Mouse (Mus musculus): ENCODE data around the gene Podxl. TPM values are rescaled to one million over a fixed set of nuclear protein-coding genes. Genes with fewer than 3 reads are reported as not detected.
A peak's percentile ranks its signal among the peaks of the same experiment; 100 is the strongest.

Podxl gene
- total RNA-seq, 2 experiments from 2014 or later: 13.1 to 16.6 TPM

- no peak for DNase-seq (ENCODE audit: low spot score in 2 of 2)
Observed at GRCm38 (mm10) chr6:31524647-31525046, 39.1 kb downstream of the Podxl start.

GRCm38 (mm10) chr6:31524121-31524520 lies 39.7 kb downstream of the Podxl start:
- DNase-seq (ENCODE audit: low spot score in 2 of 2): no peak

GRCm38 (mm10) chr6:31523657-31524056 lies 40.1 kb downstream of the Podxl start:
- no peak for DNase-seq (ENCODE audit: low spot score in 2 of 2)

DNA sequence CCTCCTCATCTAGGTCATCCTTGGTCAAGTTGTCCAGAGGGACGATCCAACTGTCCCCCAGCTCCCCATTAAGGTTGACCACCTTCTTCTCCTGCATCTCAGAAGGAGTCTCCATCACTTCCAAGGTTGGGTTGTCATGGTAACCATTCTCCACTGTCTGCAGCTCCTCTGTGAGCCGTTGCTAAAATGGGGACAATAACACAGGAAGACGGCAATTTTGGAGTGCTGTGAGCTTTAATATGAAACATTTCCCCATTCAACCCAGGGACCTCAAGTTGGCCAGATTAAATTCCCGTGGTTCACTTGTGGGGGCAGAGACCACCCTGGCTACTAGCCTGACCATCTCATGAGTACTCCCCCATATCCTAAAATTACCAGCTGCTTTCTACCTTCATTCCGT lies 40.7 kb downstream of the Podxl start:
- DNase-seq (ENCODE audit: low spot score in 2 of 2): peak; percentile 24 to 57

- no peak for DNase-seq (ENCODE audit: low spot score in 2 of 2)
Observed at GRCm38 (mm10) chr6:31522478-31522877, 41.3 kb downstream of the Podxl start.

DNA sequence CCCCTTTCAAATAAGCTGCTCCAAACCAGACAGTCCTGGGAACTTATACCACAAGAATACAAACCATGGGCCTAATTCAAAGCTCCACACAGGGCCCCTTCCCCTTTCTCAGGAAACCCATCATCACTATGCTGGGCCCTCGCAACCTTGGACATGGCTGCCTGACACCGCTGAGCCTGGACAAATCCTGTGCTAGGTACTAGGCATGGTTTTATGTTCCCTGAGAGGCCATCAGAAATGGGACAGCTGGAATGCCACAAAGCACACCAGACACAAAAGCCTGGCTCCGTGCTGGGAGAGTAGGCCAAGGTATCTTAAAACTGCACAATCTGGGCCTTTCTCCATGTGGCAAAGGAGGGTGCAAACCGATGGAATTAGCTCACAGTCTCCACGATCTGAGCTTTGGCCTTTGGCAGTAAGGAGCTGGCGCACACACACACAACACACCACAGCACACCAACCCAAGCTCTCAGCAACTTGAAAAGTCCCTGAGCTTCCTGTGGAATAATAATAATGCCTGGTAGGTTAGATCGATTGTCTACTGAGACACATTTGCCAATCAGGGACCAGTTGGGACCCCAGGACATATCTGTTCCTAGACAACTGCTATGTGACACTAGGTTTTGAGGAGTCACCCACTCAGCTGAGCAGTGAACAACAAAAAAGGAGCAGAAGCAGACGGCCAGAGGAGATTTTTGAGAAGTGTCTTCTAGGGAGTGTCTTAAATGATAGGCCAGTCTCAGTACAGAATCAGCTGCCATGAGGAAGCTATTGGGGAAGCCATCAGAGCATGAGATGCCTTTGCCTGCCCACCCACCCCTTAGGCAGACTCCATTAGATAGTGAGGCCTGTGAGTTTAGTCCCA lies 42.1 kb downstream of the Podxl start:
- DNase-seq (ENCODE audit: low spot score in 2 of 2): no peak

- no peak for DNase-seq (ENCODE audit: low spot score in 2 of 2)
Observed at GRCm38 (mm10) chr6:31520486-31521215, 43.1 kb downstream of the Podxl start.

DNA sequence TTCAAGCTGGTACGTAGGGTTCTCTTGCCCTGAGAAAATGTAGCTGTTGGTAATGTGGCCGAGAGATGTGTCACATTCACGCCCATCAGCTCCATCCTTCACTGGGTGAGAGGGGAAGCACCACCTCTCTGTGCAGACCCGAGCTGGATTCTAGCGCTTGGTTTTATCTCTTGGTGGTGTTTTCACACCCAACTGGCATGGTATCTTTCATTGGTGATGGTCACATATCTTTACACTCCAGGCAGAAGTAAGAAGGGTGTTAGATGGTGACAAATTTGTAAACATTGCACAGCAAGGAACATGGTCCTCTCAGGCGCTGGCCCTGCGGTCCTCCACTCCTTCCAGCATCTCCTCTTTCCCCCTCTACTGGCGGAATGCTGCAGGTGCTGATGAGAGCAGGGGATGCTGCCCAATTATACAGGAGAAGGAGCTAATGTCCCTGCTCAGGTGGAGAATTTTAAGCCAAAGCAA lies 44.7 kb downstream of the Podxl start:
- no peak for DNase-seq (ENCODE audit: low spot score in 2 of 2)

- DNase-seq (ENCODE audit: low spot score in 2 of 2): no peak
Observed at GRCm38 (mm10) chr6:31518338-31518698, 45.5 kb downstream of the Podxl start.

DNA sequence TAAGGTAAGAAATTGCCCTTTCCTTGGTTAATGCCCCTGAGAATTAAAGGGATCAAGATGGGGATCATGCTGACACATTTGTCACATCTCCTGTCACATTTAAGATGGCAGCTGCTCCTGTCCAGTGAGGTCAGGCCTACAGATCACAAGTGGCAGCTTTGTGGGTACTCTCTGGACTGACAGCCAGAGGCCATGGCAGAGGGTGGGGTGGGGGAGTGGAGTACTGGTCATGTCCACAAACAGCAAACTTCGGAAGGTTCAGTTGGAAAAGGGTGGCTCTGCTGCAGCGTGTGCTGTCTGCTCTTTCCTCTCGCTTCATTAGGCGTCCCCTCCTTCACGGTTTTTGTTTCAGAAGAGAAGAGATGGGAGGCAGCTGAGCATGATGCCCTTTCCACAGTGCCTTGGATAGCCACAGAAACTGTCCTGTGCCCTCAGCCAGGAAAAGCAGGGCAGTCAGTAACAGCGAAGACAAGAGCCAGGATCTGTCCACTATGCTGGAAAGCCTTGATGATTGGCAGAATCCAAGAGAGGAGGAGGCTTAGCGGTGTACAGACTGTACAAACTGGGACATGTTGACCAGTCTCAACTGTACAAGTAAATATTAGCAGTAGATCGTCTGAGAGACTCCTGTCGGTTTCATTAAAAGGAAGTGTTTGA lies 46.0 kb downstream of the Podxl start:
- DNase-seq (ENCODE audit: low spot score in 2 of 2): no peak

DNA sequence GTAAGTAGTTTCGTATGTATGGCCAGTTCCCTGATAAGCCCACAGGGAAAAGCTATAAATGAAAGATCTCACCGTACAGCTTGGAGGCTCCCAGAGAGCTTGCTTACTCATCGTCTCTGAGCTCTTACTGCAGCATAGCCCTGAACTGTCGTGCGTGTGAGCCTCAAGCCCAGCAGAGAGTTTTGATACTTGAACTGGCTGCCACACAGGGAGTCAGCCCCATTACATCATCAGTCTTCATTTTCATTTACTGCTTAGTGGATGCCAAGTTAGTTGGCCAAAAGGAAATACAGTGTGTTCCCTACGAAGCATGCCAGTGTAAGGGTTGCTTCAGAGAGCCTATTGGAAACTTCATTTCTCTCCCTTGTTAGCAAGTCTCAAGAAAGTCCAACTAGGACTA lies 50.1 kb downstream of the Podxl start:
- DNase-seq (ENCODE audit: low spot score in 2 of 2): no peak

- peak; percentile 15 to 64 for DNase-seq (ENCODE audit: low spot score in 2 of 2)
Observed at GRCm38 (mm10) chr6:31502614-31503013, 61.2 kb downstream of the Podxl start.

GRCm38 (mm10) chr6:31500691-31501090 lies 63.1 kb downstream of the Podxl start:
- no peak for DNase-seq (ENCODE audit: low spot score in 2 of 2)

DNA sequence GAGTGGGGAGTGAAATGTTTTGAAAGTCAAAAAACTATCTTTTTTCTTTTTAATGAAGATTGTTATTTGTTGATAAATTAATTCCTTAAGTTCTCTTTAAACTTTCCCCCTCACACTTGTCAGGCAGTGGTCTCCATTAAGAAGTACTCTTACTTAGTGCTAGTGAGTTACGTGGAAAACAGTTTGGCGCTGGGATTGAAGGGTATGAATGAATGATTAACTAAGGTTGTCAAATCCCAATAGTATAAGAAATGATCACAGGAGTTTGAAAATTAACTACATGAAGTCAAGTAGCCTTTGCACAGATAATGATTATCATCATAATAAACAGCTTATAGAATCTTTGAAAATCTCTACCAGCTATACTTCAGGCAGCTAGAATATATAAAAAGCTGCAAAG lies 63.5 kb downstream of the Podxl start:
- no peak for DNase-seq (ENCODE audit: low spot score in 2 of 2)

- no peak for DNase-seq (ENCODE audit: low spot score in 2 of 2)
Observed at GRCm38 (mm10) chr6:31499836-31500235, 63.9 kb downstream of the Podxl start.

DNA sequence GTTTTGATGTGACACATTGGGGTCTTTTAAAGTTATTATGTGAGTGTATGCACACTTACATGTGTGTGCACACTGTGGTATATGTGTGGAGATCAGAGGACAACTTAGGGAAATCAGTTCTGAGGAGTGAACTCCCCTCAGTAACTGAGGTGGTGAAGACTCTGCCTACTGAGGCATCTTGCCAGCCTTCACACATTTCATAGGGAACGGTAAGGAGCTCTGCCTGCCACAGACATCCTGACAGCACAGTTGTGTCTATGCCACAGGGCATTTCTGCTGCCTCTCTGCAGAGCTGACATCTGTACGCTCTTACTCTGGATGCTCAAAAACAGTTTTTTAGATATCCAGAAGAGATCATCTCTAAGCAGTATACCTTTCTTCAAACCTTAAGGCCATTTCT lies 67.6 kb downstream of the Podxl start:
- DNase-seq (ENCODE audit: low spot score in 2 of 2): no peak

- no peak for DNase-seq (ENCODE audit: low spot score in 2 of 2)
Observed at GRCm38 (mm10) chr6:31495122-31495731, 68.6 kb downstream of the Podxl start.

GRCm38 (mm10) chr6:31489950-31490349 lies 73.8 kb downstream of the Podxl start:
- DNase-seq (ENCODE audit: low spot score in 2 of 2): no peak

DNA sequence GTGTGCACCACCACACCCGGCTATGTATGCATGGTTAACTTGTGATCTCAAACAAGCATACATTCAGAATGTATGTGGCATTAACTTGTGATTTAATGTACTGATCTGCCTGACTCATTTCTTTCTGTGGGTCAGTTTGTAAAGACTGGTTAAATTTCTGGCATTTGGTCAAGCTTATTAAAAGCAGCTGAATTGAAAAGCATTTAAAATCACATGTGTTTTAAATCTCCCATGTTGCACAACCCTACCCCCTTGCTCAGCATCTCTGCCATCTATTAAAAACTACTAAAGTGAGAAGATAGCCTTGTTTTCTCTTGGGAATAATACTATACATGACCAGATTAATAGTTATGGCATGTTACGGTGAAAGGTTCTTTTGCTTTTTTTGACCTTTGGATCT lies 77.2 kb downstream of the Podxl start:
- no peak for DNase-seq (ENCODE audit: low spot score in 2 of 2)

- DNase-seq (ENCODE audit: low spot score in 2 of 2): no peak
Observed at GRCm38 (mm10) chr6:31480008-31480407, 83.8 kb downstream of the Podxl start.

GRCm38 (mm10) chr6:31478221-31478620 lies 85.6 kb downstream of the Podxl start:
- no peak for DNase-seq (ENCODE audit: low spot score in 2 of 2)
